Mouse (Mus musculus): Measurements from ENCODE around the gene Ttc36.

The Ttc36 gene

GRCm38 (mm10) chr9:44802808-44803450, at the start of gene Ttc36:
Ttc36 (minus strand) TSS chr9:44803072.
- ATAC-seq (ENCODE audit: insufficient number of reproducible peaks, low FRiP score, low TSS enrichment), result no peak

GRCm38 (mm10) chr9:44847446-44847845, 44.6 kb upstream of the Ttc36 start:
- ATAC-seq (ENCODE audit: insufficient number of reproducible peaks, low FRiP score, low TSS enrichment), result no peak

GRCm38 (mm10) chr9:44841241-44841640, 38.4 kb upstream of the Ttc36 start:
- ATAC-seq (ENCODE audit: insufficient number of reproducible peaks, low FRiP score, low TSS enrichment), result no peak

GRCm38 (mm10) chr9:44836439-44836838, 33.6 kb upstream of the Ttc36 start:
- no peak for ATAC-seq (ENCODE audit: insufficient number of reproducible peaks, low FRiP score, low TSS enrichment)

GRCm38 (mm10) chr9:44832356-44832755, 29.5 kb upstream of the Ttc36 start:
- ATAC-seq (ENCODE audit: insufficient number of reproducible peaks, low FRiP score, low TSS enrichment), result no peak

GRCm38 (mm10) chr9:44830506-44830905, 27.6 kb upstream of the Ttc36 start:
- no peak for ATAC-seq (ENCODE audit: insufficient number of reproducible peaks, low FRiP score, low TSS enrichment)

- no peak for ATAC-seq (ENCODE audit: insufficient number of reproducible peaks, low FRiP score, low TSS enrichment)
Observed at GRCm38 (mm10) chr9:44828944-44829343, 26.1 kb upstream of the Ttc36 start.

GRCm38 (mm10) chr9:44826660-44827059, 23.8 kb upstream of the Ttc36 start:
- no peak for ATAC-seq (ENCODE audit: insufficient number of reproducible peaks, low FRiP score, low TSS enrichment)

- no peak for ATAC-seq (ENCODE audit: insufficient number of reproducible peaks, low FRiP score, low TSS enrichment)
Observed at GRCm38 (mm10) chr9:44819920-44820827, 17.3 kb upstream of the Ttc36 start.

GRCm38 (mm10) chr9:44817522-44817921, 14.7 kb upstream of the Ttc36 start:
- ATAC-seq (ENCODE audit: insufficient number of reproducible peaks, low FRiP score, low TSS enrichment), result no peak

GRCm38 (mm10) chr9:44814179-44814578, 11.3 kb upstream of the Ttc36 start:
- no peak for ATAC-seq (ENCODE audit: insufficient number of reproducible peaks, low FRiP score, low TSS enrichment)

GRCm38 (mm10) chr9:44810316-44810715, 7.4 kb upstream of the Ttc36 start:
- ATAC-seq (ENCODE audit: insufficient number of reproducible peaks, low FRiP score, low TSS enrichment), result no peak

GRCm38 (mm10) chr9:44807778-44808177, 4.9 kb upstream of the Ttc36 start:
- no peak for ATAC-seq (ENCODE audit: insufficient number of reproducible peaks, low FRiP score, low TSS enrichment)

- ATAC-seq (ENCODE audit: insufficient number of reproducible peaks, low FRiP score, low TSS enrichment), result no peak
Observed at GRCm38 (mm10) chr9:44807141-44807540, 4.3 kb upstream of the Ttc36 start.

GRCm38 (mm10) chr9:44805536-44805935, 2.7 kb upstream of the Ttc36 start:
- ATAC-seq (ENCODE audit: insufficient number of reproducible peaks, low FRiP score, low TSS enrichment), result no peak

GRCm38 (mm10) chr9:44804678-44805077, 1.8 kb upstream of the Ttc36 start:
- ATAC-seq (ENCODE audit: insufficient number of reproducible peaks, low FRiP score, low TSS enrichment), result no peak

- no peak for ATAC-seq (ENCODE audit: insufficient number of reproducible peaks, low FRiP score, low TSS enrichment)
Observed at GRCm38 (mm10) chr9:44801669-44802068, 1.2 kb downstream of the Ttc36 start.

GRCm38 (mm10) chr9:44799958-44800324, 2.9 kb downstream of the Ttc36 start:
- no peak for ATAC-seq (ENCODE audit: insufficient number of reproducible peaks, low FRiP score, low TSS enrichment)

- ATAC-seq (ENCODE audit: insufficient number of reproducible peaks, low FRiP score, low TSS enrichment), result peak; percentile 85
Observed at GRCm38 (mm10) chr9:44799102-44799957, 3.5 kb downstream of the Ttc36 start, which contains the start of gene Tmem25. Tmem25 (minus strand) TSS chr9:44799307.

GRCm38 (mm10) chr9:44798298-44798697, 4.6 kb downstream of the Ttc36 start:
- ATAC-seq (ENCODE audit: insufficient number of reproducible peaks, low FRiP score, low TSS enrichment), result no peak

- no peak for ATAC-seq (ENCODE audit: insufficient number of reproducible peaks, low FRiP score, low TSS enrichment)
Observed at GRCm38 (mm10) chr9:44792842-44793241, 10.0 kb downstream of the Ttc36 start.
